Mouse (Mus musculus) midbrain, embryonic 13.5 days (tissue): ENCODE results near the gene Brd2. TPM values are rescaled to one million over a fixed set of nuclear protein-coding genes. Genes with fewer than 3 reads are reported as not detected.

Experiments used
- ATAC-seq: fragments of 200-750 bp; cut with Nextera tagmentation; 2 replicates; pipeline ENCODE4 v1.8.0; 2017; ENCODE audit warnings: mild to moderate bottlenecking, moderate TSS enrichment, moderate library complexity
- H3K27ac ChIP-seq: fragments of 300-500 bp; sonication (generic); 2 replicates; pipeline ENCODE4 v1.5.1; 2015; ENCODE audit warnings: inconsistent platforms, mild to moderate bottlenecking, moderate library complexity
- H3K27me3 ChIP-seq: fragments of 300-500 bp; sonication (generic); 2 replicates; pipeline ENCODE4 v1.6.1; 2015; ENCODE audit warnings: mild to moderate bottlenecking, inconsistent platforms
- H3K36me3 ChIP-seq: fragments of 300-500 bp; sonication (generic); 2 replicates; pipeline ENCODE4 v1.6.1; 2015; ENCODE audit warnings: mild to moderate bottlenecking, inconsistent platforms
- H3K4me1 ChIP-seq: fragments of 300-500 bp; sonication (generic); replicated peaks from 2 replicates; pipeline ENCODE4 v1.6.1; 2015; ENCODE audit warnings: inconsistent platforms
- H3K4me2 ChIP-seq: fragments of 300-500 bp; sonication (generic); replicated peaks from 2 replicates; pipeline ENCODE4 v1.6.1; 2015; ENCODE audit warnings: moderate library complexity, mild to moderate bottlenecking, inconsistent platforms
- H3K4me3 ChIP-seq: fragments of 300-500 bp; sonication (generic); replicated peaks from 2 replicates; pipeline ENCODE4 v1.5.1; 2015; ENCODE audit warnings: mild to moderate bottlenecking, inconsistent platforms
- H3K9ac ChIP-seq: fragments of 300-500 bp; sonication (generic); replicated peaks from 2 replicates; pipeline ENCODE4 v1.6.1; 2015; ENCODE audit warnings: mild to moderate bottlenecking, inconsistent platforms
- H3K9me3 ChIP-seq: fragments of 300-500 bp; sonication (generic); 2 replicates; pipeline ENCODE4 v1.6.1; 2016; ENCODE audit warnings: mild to moderate bottlenecking, inconsistent platforms
- WGBS: fragments of 180-500 bp; shearing (Covaris S2); methylation state at CpG from one replicate; pipeline ENCODE4 v1.1.7; 2015; 5-methylcytosine and 5-hydroxymethylcytosine counted together
- polyA plus RNA-seq: library from polyadenylated mRNA; unstranded; fragments of >200 nt; fragmentation: Nextera tagmentation; extraction: Ambion mirVana; gene quantifications from 2 replicates; pipeline ENCODE4 v1.2.1, GENCODE M21; 2015

Gene Brd2
- polyA plus RNA-seq, 1 experiment from 2014 or later, result 147 TPM

- Histone ChIP-seq H3K4me3 (no peak overlapping the region), H3K27ac (no peak overlapping the region), H3K4me2 (no peak overlapping the region), H3K36me3 (no peaks in the 10 kb centered on the region), H3K27me3 (no peaks in the 10 kb centered on the region), H3K9me3 (no peaks in the 10 kb centered on the region), H3K4me1 (0 out of 2 replicates have a peak, but pooled peaks cover under 1% of the 10 kb centered on the region), H3K9ac (no peak overlapping the region)
- 75% methylated on average over 3 of the region's 3 CpGs for WGBS
- no peak for ATAC-seq
Observed at GRCm38 (mm10) chr17:34096497-34097010, 25.9 kb downstream of the Brd2 start.

- no peak for ATAC-seq
- Histone ChIP-seq H3K9me3 (no peaks in the 10 kb centered on the region), H3K4me1 (no peaks in the 10 kb centered on the region), H3K27ac (no peak overlapping the region), H3K27me3 (no peaks in the 10 kb centered on the region), H3K9ac (no peak overlapping the region), H3K4me2 (no peak overlapping the region), H3K4me3 (no peak overlapping the region), H3K36me3 (no peaks in the 10 kb centered on the region)
- 85% methylated on average over 27 of the region's 27 CpGs for WGBS
Observed at GRCm38 (mm10) chr17:34094283-34095035, 28.0 kb downstream of the Brd2 start.

- Histone ChIP-seq H3K36me3 (no peaks in the 10 kb centered on the region), H3K4me1 (no peaks in the 10 kb centered on the region), H3K27ac (no peak overlapping the region), H3K9me3 (no peaks in the 10 kb centered on the region), H3K4me2 (no peak overlapping the region), H3K9ac (no peak overlapping the region), H3K4me3 (no peak overlapping the region), H3K27me3 (no peaks in the 10 kb centered on the region)
- no peak; the same call in 1 of the 2 replicates for ATAC-seq
- 30% methylated on average over 7 of the region's 7 CpGs for WGBS
Observed at GRCm38 (mm10) chr17:34093199-34093874, 29.1 kb downstream of the Brd2 start.

- H3K27me3 ChIP-seq, result no peaks in the 10 kb centered on the region
- WGBS, result 51% methylated on average over 11 of the region's 11 CpGs
- no peaks in the 10 kb centered on the region for H3K9me3 ChIP-seq
- H3K9ac ChIP-seq, result no peak within 1 kb of the TSS
- no peaks in the 10 kb centered on the region for H3K4me1 ChIP-seq
- H3K36me3 ChIP-seq, result no peaks in the 10 kb centered on the region
- no peak within 1 kb of the TSS for H3K27ac ChIP-seq
- no peak for ATAC-seq
- no peak within 1 kb of the TSS for H3K4me3 ChIP-seq
- H3K4me2 ChIP-seq, result no peak within 1 kb of the TSS
Observed at GRCm38 (mm10) chr17:34092197-34092875, 30.1 kb downstream of the Brd2 start, which contains the start of gene H2-Oa. TSS of gene H2-Oa (plus strand) at chr17:34092340.

- 49% methylated on average over 7 of the region's 7 CpGs for WGBS
- H3K4me3 ChIP-seq, result no peak overlapping the region
- H3K4me1 ChIP-seq, result no peaks in the 10 kb centered on the region
- no peak overlapping the region for H3K4me2 ChIP-seq
- no peaks in the 10 kb centered on the region for H3K36me3 ChIP-seq
- H3K9ac ChIP-seq, result no peak overlapping the region
- H3K27ac ChIP-seq, result no peak overlapping the region
- H3K9me3 ChIP-seq, result no peaks in the 10 kb centered on the region
- H3K27me3 ChIP-seq, result no peaks in the 10 kb centered on the region
- no peak for ATAC-seq
Observed at GRCm38 (mm10) chr17:34090923-34091322, 31.5 kb downstream of the Brd2 start.

- Histone ChIP-seq H3K27me3 (peaks cover 5% of the 10 kb centered on the region; the same call in 1 of the 2 replicates), H3K4me2 (no peak overlapping the region), H3K4me3 (no peak overlapping the region), H3K9me3 (no peaks in the 10 kb centered on the region), H3K27ac (no peak overlapping the region), H3K36me3 (no peaks in the 10 kb centered on the region), H3K4me1 (peaks cover 4% of the 10 kb centered on the region), H3K9ac (no peak overlapping the region)
- ATAC-seq, result no peak
- WGBS, result 88% methylated on average over 11 of the region's 11 CpGs
Observed at GRCm38 (mm10) chr17:34088124-34088523, 34.3 kb downstream of the Brd2 start.

GRCm38 (mm10) chr17:34087386-34087785, 35.0 kb downstream of the Brd2 start:
- H3K27me3 ChIP-seq, result peaks cover 5% of the 10 kb centered on the region; the same call in 1 of the 2 replicates
- H3K36me3 ChIP-seq, result no peaks in the 10 kb centered on the region
- no peak overlapping the region for H3K4me2 ChIP-seq
- H3K27ac ChIP-seq, result no peak overlapping the region
- no peak overlapping the region for H3K4me3 ChIP-seq
- H3K9me3 ChIP-seq, result no peaks in the 10 kb centered on the region
- 38% methylated on average over 2 of the region's 2 CpGs for WGBS
- ATAC-seq, result no peak
- H3K9ac ChIP-seq, result no peak overlapping the region
- H3K4me1 ChIP-seq, result peaks cover 8% of the 10 kb centered on the region

- Histone ChIP-seq H3K4me2 (no peak overlapping the region), H3K4me3 (no peak overlapping the region), H3K9me3 (no peaks in the 10 kb centered on the region), H3K36me3 (no peaks in the 10 kb centered on the region), H3K27ac (no peak overlapping the region), H3K9ac (no peak overlapping the region), H3K4me1 (peaks cover 8% of the 10 kb centered on the region), H3K27me3 (peaks cover 5% of the 10 kb centered on the region; the same call in 1 of the 2 replicates)
- 3% methylated on average over 8 of the region's 8 CpGs for WGBS
- no peak for ATAC-seq
Observed at GRCm38 (mm10) chr17:34083104-34083503, 39.3 kb downstream of the Brd2 start.

GRCm38 (mm10) chr17:34079621-34080020, 42.8 kb downstream of the Brd2 start:
- WGBS, result 10% methylated on average over 5 of the region's 5 CpGs
- no peak overlapping the region for H3K9ac ChIP-seq
- H3K4me3 ChIP-seq, result no peak overlapping the region
- peaks cover 14% of the 10 kb centered on the region for H3K27me3 ChIP-seq
- no peaks in the 10 kb centered on the region for H3K9me3 ChIP-seq
- no peak overlapping the region for H3K27ac ChIP-seq
- no peaks in the 10 kb centered on the region for H3K36me3 ChIP-seq
- peaks cover 13% of the 10 kb centered on the region for H3K4me1 ChIP-seq
- peak; percentile 89 for ATAC-seq
- no peak overlapping the region for H3K4me2 ChIP-seq

GRCm38 (mm10) chr17:34079002-34079401, 43.4 kb downstream of the Brd2 start:
- Histone ChIP-seq H3K27ac (no peak overlapping the region), H3K4me1 (peaks cover 13% of the 10 kb centered on the region), H3K9me3 (no peaks in the 10 kb centered on the region), H3K36me3 (no peaks in the 10 kb centered on the region), H3K9ac (no peak overlapping the region), H3K4me3 (no peak overlapping the region), H3K4me2 (no peak overlapping the region), H3K27me3 (peaks cover 14% of the 10 kb centered on the region)
- WGBS, result 93% methylated on average over 11 of the region's 11 CpGs
- ATAC-seq, result no peak

- H3K27me3 ChIP-seq, result peaks cover 14% of the 10 kb centered on the region
- H3K9ac ChIP-seq, result no peak overlapping the region
- no peaks in the 10 kb centered on the region for H3K9me3 ChIP-seq
- 63% methylated on average over 4 of the region's 4 CpGs for WGBS
- peaks cover 10% of the 10 kb centered on the region for H3K4me1 ChIP-seq
- no peak for ATAC-seq
- H3K36me3 ChIP-seq, result no peaks in the 10 kb centered on the region
- H3K4me3 ChIP-seq, result no peak overlapping the region
- H3K4me2 ChIP-seq, result no peak overlapping the region
- no peak overlapping the region for H3K27ac ChIP-seq
Observed at GRCm38 (mm10) chr17:34078148-34078547, 44.3 kb downstream of the Brd2 start.

GRCm38 (mm10) chr17:34077549-34077948, 44.9 kb downstream of the Brd2 start:
- 2% methylated on average over 9 of the region's 9 CpGs for WGBS
- H3K4me1 ChIP-seq, result 0 out of 2 replicates have a peak, but pooled peaks cover 5% of the 10 kb centered on the region
- no peaks in the 10 kb centered on the region for H3K36me3 ChIP-seq
- no peak for ATAC-seq
- H3K9ac ChIP-seq, result no peak overlapping the region
- peaks cover 14% of the 10 kb centered on the region for H3K27me3 ChIP-seq
- no peak overlapping the region for H3K4me2 ChIP-seq
- no peaks in the 10 kb centered on the region for H3K9me3 ChIP-seq
- H3K27ac ChIP-seq, result no peak overlapping the region
- H3K4me3 ChIP-seq, result no peak overlapping the region
